Mouse (Mus musculus) left cerebral cortex, postnatal 36 days (tissue): ENCODE data around the gene Arid5b. TPM values are rescaled to one million over a fixed set of nuclear protein-coding genes. Genes with fewer than 3 reads are reported as not detected.

Experiments used
- DNase-seq, 2 experiments: peaks; one replicate each; pipeline ENCODE4 v3.0.0; 2021 to 2022; ENCODE audit warnings: low spot score in 2 of 2, mixed read lengths in 1 of 2
- intact Hi-C: fragments of 180-260 bp; cut with DNase I; formaldehyde crosslinking; loops from one replicate; pipeline ENCODE4 v1.15.1; 2025
- total RNA-seq, 2 experiments: library from RNA; stranded (reverse); gene quantifications; 2 replicates each; pipeline ENCODE4 v1.2.3; 2021

Gene Arid5b
- total RNA-seq, 2 experiments from 2014 or later, result 27.8 to 34.3 TPM

- intact Hi-C loops, result no loop called here
- no peak for DNase-seq
Observed at GRCm38 (mm10) chr10:68048641-68049305, 229.8 kb downstream of the Arid5b start.

GRCm38 (mm10) chr10:68044864-68045263, 233.7 kb downstream of the Arid5b start:
- DNase-seq, result no peak
- intact Hi-C loops, result no loop called here

- intact Hi-C loops, result no loop called here
- DNase-seq, result no peak
Observed at GRCm38 (mm10) chr10:68043973-68044372, 234.6 kb downstream of the Arid5b start.
